Mouse (Mus musculus) intestine, embryonic 14.5 days (tissue): ENCODE data around the gene Gm6880. TPM values are rescaled to one million over a fixed set of nuclear protein-coding genes. Genes with fewer than 3 reads are reported as not detected.
"Not testable (repeated sequence)": the region's sequence is repeated elsewhere in the genome, so short reads cannot be mapped to it uniquely, and the experiment has no call there.

Experiments used
- ATAC-seq: fragments of 200-750 bp; cut with Nextera tagmentation; replicated peaks from 2 replicates; pipeline ENCODE4 v1.8.0; 2017; ENCODE audit warnings: low read depth, moderate number of reproducible peaks, moderate TSS enrichment, moderate library complexity; ENCODE audit not compliant: low FRiP score, low TSS enrichment
- DNase-seq: peaks from one replicate; pipeline ENCODE4 v3.0.0-alpha.2; 2018; ENCODE audit warnings: low spot score
- H3K27ac ChIP-seq: fragments of 300-500 bp; sonication (generic); 2 replicates; pipeline ENCODE4 v1.5.1; 2014; ENCODE audit warnings: low read depth, mild to moderate bottlenecking, control low read depth
- H3K27me3 ChIP-seq: fragments of 300-500 bp; sonication (generic); replicated peaks from 2 replicates; pipeline ENCODE4 v1.6.1; 2014; ENCODE audit warnings: low read length, control low read depth; ENCODE audit not compliant: control insufficient read depth, insufficient read depth
- H3K36me3 ChIP-seq: fragments of 300-500 bp; sonication (generic); 2 replicates; pipeline ENCODE4 v1.6.1; 2014; ENCODE audit warnings: low read length, control low read depth; ENCODE audit not compliant: control insufficient read depth, insufficient read depth
- H3K4me1 ChIP-seq: fragments of 300-500 bp; sonication (generic); replicated peaks from 2 replicates; pipeline ENCODE4 v1.6.1; 2014; ENCODE audit warnings: low read length, control low read depth, mixed read lengths; ENCODE audit not compliant: control insufficient read depth, insufficient read depth
- H3K4me2 ChIP-seq: fragments of 300-500 bp; sonication (generic); 2 replicates; pipeline ENCODE4 v1.6.1; 2014; ENCODE audit warnings: low read length
- H3K4me3 ChIP-seq: fragments of 300-500 bp; sonication (generic); 2 replicates; pipeline ENCODE4 v1.5.1; 2014; ENCODE audit warnings: low read depth, low read length, control low read depth, mixed read lengths
- H3K9ac ChIP-seq: fragments of 300-500 bp; sonication (generic); 2 replicates; pipeline ENCODE4 v1.6.1; 2014; ENCODE audit warnings: mild to moderate bottlenecking, low read length
- H3K9me3 ChIP-seq: fragments of 300-500 bp; sonication (generic); 2 replicates; pipeline ENCODE4 v1.6.1; 2016; ENCODE audit warnings: low read length, control low read depth; ENCODE audit not compliant: control insufficient read depth
- WGBS: fragments of 180-500 bp; shearing (Covaris S2); extraction: QIAGEN DNeasy Blood & Tissue Kit; methylation state at CpG from one replicate; pipeline ENCODE4 v1.1.7; 2014; 5-methylcytosine and 5-hydroxymethylcytosine counted together
- polyA plus RNA-seq: library from polyadenylated mRNA; unstranded; fragments of >200 nt; fragmentation: Nextera tagmentation; extraction: Ambion mirVana; gene quantifications from 2 replicates; pipeline ENCODE4 v1.2.1, GENCODE M21; 2014

Gm6880 gene
- polyA plus RNA-seq, result not detected in 2 replicates

GRCm38 (mm10) chrX:74481349-74481885 lies at the start of gene Gm6880:
Gene Gm6880, minus strand, starts transcription at chrX:74481399.
- not testable (repeated sequence) for H3K9ac ChIP-seq, DNase-seq

GRCm38 (mm10) chrX:74517461-74517860 lies 36.3 kb upstream of the Gm6880 start:
- not testable (repeated sequence) for H3K4me2 ChIP-seq, H3K9ac ChIP-seq, H3K9me3 ChIP-seq, H3K4me1 ChIP-seq, H3K27me3 ChIP-seq, H3K4me3 ChIP-seq, H3K36me3 ChIP-seq, DNase-seq, ATAC-seq, H3K27ac ChIP-seq

More at GRCm38 (mm10) chrX:74481349-74481885, at the start of gene Gm6880:
- ATAC-seq, H3K4me1 ChIP-seq, H3K9me3 ChIP-seq, H3K36me3 ChIP-seq, H3K27me3 ChIP-seq, H3K27ac ChIP-seq, H3K4me2 ChIP-seq, H3K4me3 ChIP-seq: not testable (repeated sequence)
- WGBS, result 82% methylated on average over 13 of the region's 14 CpGs

DNA sequence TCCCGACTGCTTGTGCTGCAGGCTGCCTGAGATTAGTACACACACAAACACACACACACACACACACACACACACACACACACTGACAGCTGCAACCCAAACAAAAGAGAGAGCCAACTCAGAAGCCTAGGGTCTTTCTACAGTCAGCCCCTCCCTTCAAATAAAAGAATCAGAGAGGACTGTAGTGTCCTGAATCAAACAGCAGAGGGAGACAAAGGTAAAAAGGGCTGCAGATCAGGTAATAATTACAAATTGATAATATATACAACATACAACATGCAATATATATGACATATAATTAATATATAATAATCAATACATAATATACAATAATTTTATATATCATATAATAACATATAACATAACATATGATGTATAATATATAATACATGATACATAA lies 15.9 kb upstream of the Gm6880 start:
- H3K9me3 ChIP-seq, result no peaks in the 10 kb centered on the region
- H3K36me3 ChIP-seq, result no peaks in the 10 kb centered on the region
- no peaks in the 10 kb centered on the region for H3K27me3 ChIP-seq
- H3K9ac ChIP-seq, result no peak overlapping the region
- no peaks in the 10 kb centered on the region for H3K4me1 ChIP-seq
- 64% methylated on average over 1 of the region's 1 CpGs for WGBS
- H3K4me3 ChIP-seq, result no peak overlapping the region
- H3K27ac ChIP-seq, result no peak overlapping the region
- H3K4me2 ChIP-seq, result no peak overlapping the region
- ATAC-seq, result no peak
- no peak for DNase-seq

DNA sequence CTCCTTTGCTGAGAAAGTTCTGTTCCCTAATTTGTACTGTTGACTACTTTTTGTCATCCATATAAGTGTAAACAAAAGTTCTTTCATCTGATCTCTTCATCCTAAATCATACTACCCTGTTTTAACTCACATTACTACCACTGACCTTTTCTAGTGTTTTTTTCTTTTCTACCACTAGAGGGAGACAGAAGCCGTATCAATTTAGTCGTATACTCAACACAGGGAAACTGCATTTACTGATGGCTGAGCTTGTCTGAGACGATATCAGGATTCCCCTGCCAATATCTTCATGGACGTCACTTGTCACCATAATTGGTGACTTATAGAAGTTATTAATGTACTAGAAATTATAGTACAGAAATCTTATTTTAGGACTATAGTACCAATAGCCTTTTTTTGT lies 28.4 kb downstream of the Gm6880 start:
- Histone ChIP-seq H3K4me1 (no peaks in the 10 kb centered on the region), H3K36me3 (0 out of 2 replicates have a peak, but pooled peaks cover 8% of the 10 kb centered on the region), H3K27me3 (no peaks in the 10 kb centered on the region), H3K9me3 (no peaks in the 10 kb centered on the region), H3K9ac (no peak overlapping the region), H3K4me2 (no peak overlapping the region), H3K27ac (no peak overlapping the region), H3K4me3 (no peak overlapping the region)
- WGBS, result 10% methylated on average over 4 of the region's 4 CpGs
- no peak for DNase-seq
- 0 out of 2 replicates have a peak, but pooled peaks have one; percentile 32 for ATAC-seq

DNA sequence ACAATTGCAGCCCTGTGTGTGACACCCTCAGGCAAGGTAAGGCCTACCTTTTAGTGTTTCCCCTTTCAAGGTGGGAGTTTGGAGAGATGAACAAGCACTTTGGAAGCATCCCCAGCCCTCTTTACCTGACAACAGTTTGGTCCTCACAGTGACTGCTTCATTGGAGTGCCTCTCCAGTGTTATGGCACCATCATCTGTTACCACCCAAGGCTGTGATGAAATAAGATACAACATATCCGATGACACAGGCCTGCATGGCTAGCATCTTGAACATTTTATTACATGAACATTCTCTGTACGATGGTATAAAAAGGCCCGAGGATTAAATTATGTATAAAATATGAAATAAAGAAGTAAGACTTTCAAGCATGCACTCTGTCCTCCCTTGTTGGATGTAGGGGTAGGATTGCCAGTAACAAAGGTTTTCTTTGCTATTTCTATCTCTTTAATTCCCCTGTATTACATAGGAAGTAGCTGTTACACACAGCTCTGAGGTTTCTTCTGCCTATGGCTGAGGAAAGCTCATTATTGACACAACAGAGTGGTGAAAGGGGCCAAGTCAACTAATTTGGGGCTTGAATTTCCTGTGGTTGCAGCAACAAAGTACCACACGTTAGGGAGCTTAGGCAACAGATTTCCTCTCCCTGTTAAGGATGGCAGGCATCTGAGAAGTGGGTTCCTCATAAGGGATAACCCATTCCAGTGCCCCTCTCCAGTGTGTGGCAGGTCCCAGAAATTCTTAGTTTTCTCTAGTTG lies 29.9 kb downstream of the Gm6880 start:
- DNase-seq (no peak), ATAC-seq (no peak)
- Histone ChIP-seq H3K9ac (no peak overlapping the region), H3K27me3 (no peaks in the 10 kb centered on the region), H3K9me3 (no peaks in the 10 kb centered on the region), H3K36me3 (0 out of 2 replicates have a peak, but pooled peaks cover 8% of the 10 kb centered on the region), H3K4me3 (no peak overlapping the region), H3K27ac (no peak overlapping the region), H3K4me1 (no peaks in the 10 kb centered on the region), H3K4me2 (no peak overlapping the region)
- WGBS, result 82% methylated on average over 4 of the region's 4 CpGs

Other genes starting within 250 kb of the Gm6880 start
- 495 and 548 TPM in 2 replicates for gene Flna, start 231.6 kb downstream of the Gm6880 start, polyA plus RNA-seq
- 30.4 and 30.7 TPM in 2 replicates for gene Emd, start 226.7 kb downstream of the Gm6880 start, polyA plus RNA-seq
- gene Rpl10, start 210.6 kb downstream of the Gm6880 start, polyA plus RNA-seq, result 990 and 1,020 TPM in 2 replicates
- gene Taz, start 199.5 kb downstream of the Gm6880 start, polyA plus RNA-seq, result 60.6 and 67.6 TPM in 2 replicates
- 10.1 and 10.6 TPM in 2 replicates for gene Dnase1l1, start 199.1 kb downstream of the Gm6880 start, polyA plus RNA-seq
- 103 and 107 TPM in 2 replicates for gene Atp6ap1, start 184.3 kb downstream of the Gm6880 start, polyA plus RNA-seq
- gene Gdi1, start 176.4 kb downstream of the Gm6880 start, polyA plus RNA-seq, result 165 and 194 TPM in 2 replicates
- 50.4 and 55.0 TPM in 2 replicates for gene Fam50a, start 168.4 kb downstream of the Gm6880 start, polyA plus RNA-seq
- gene Plxna3, start 152.3 kb downstream of the Gm6880 start, polyA plus RNA-seq, result 11.9 and 13.1 TPM in 2 replicates
- 99.2 and 108 TPM in 2 replicates for gene Lage3, start 127.8 kb downstream of the Gm6880 start, polyA plus RNA-seq
- gene Ubl4a, start 108.2 kb downstream of the Gm6880 start, polyA plus RNA-seq, result 74.7 and 79.1 TPM in 2 replicates
- 16.8 and 18.7 TPM in 2 replicates for gene Slc10a3, start 108.0 kb downstream of the Gm6880 start, polyA plus RNA-seq
- 35.6 and 36.7 TPM in 2 replicates for gene Fam3a, start 88.1 kb downstream of the Gm6880 start, polyA plus RNA-seq
- 20.2 TPM in 2 replicates for gene Ikbkg, start 88.1 kb downstream of the Gm6880 start, polyA plus RNA-seq
- 52.9 TPM in 2 replicates for gene G6pdx, start 52.2 kb downstream of the Gm6880 start, polyA plus RNA-seq
- gene Olfr1326-ps1, start 93.5 kb upstream of the Gm6880 start, polyA plus RNA-seq, result not detected in 2 replicates
- gene Olfr1325, start 111.3 kb upstream of the Gm6880 start, polyA plus RNA-seq, result not detected in 2 replicates
- gene Gm5640, start 164.2 kb upstream of the Gm6880 start, polyA plus RNA-seq, result not detected in 2 replicates